Mouse (Mus musculus) heart, embryonic 14.5 days (tissue): ENCODE measurements around the gene Selenoi. TPM values are rescaled to one million over a fixed set of nuclear protein-coding genes. Genes with fewer than 3 reads are reported as not detected.
"Not testable (repeated sequence)": the region's sequence is repeated elsewhere in the genome, so short reads cannot be mapped to it uniquely, and the experiment has no call there.

ENCODE experiments used
- ATAC-seq: fragments of 200-750 bp; cut with Nextera tagmentation; 2 replicates; pipeline ENCODE4 v1.8.0; 2017; ENCODE audit warnings: low read depth, moderate TSS enrichment; ENCODE audit not compliant: insufficient number of reproducible peaks, insufficient read depth, low FRiP score
- H3K27ac ChIP-seq, 2 experiments: fragments of 200-500 bp in 1 of 2; fragments of 300-500 bp in 1 of 2; sonication (generic) in 1 of 2; replicated peaks in 1 of 2; 2 replicates each; pipeline ENCODE4 v1.5.1; 2012 to 2014; ENCODE audit warnings: low read depth in 2 of 2, low read length in 2 of 2, control low read depth in 1 of 2, mild to moderate bottlenecking in 1 of 2, mixed read lengths in 1 of 2; ENCODE audit not compliant: control insufficient read depth in 1 of 2, insufficient read depth in 1 of 2
- H3K27me3 ChIP-seq: fragments of 300-500 bp; sonication (generic); 2 replicates; pipeline ENCODE4 v1.6.1; 2014; ENCODE audit warnings: mild to moderate bottlenecking, low read length, control low read depth; ENCODE audit not compliant: control insufficient read depth, insufficient read depth
- H3K36me3 ChIP-seq: fragments of 300-500 bp; sonication (generic); 2 replicates; pipeline ENCODE4 v1.6.1; 2014; ENCODE audit warnings: mild to moderate bottlenecking, control low read depth, low read length, mixed read lengths; ENCODE audit not compliant: control insufficient read depth, insufficient read depth
- H3K4me1 ChIP-seq, 2 experiments: fragments of 200-500 bp in 1 of 2; fragments of 300-500 bp in 1 of 2; sonication (generic) in 1 of 2; 2 replicates each; pipeline ENCODE4 v1.6.1; 2012 to 2014; ENCODE audit warnings: low read length in 2 of 2, control low read depth in 1 of 2, mixed read lengths in 1 of 2; ENCODE audit not compliant: control insufficient read depth in 2 of 2, insufficient read depth in 2 of 2
- H3K4me2 ChIP-seq: fragments of 300-500 bp; sonication (generic); 2 replicates; pipeline ENCODE4 v1.6.1; 2014; ENCODE audit warnings: mild to moderate bottlenecking, low read length
- H3K4me3 ChIP-seq, 2 experiments: fragments of 200-500 bp in 1 of 2; fragments of 300-500 bp in 1 of 2; sonication (generic) in 1 of 2; 2 replicates each; pipeline ENCODE4 v1.5.1; 2012 to 2014; ENCODE audit warnings: low read length in 2 of 2, mild to moderate bottlenecking in 2 of 2, control low read depth in 1 of 2, low read depth in 1 of 2, moderate library complexity in 1 of 2; ENCODE audit not compliant: control insufficient read depth in 1 of 2, insufficient read depth in 1 of 2
- H3K9ac ChIP-seq: fragments of 300-500 bp; sonication (generic); 2 replicates; pipeline ENCODE4 v1.6.1; 2014; ENCODE audit warnings: mild to moderate bottlenecking, low read length
- H3K9me3 ChIP-seq: fragments of 300-500 bp; sonication (generic); 2 replicates; pipeline ENCODE4 v1.6.1; 2016; ENCODE audit warnings: low read length, control low read depth; ENCODE audit not compliant: control insufficient read depth
- WGBS: fragments of 180-500 bp; shearing (Covaris S2); extraction: QIAGEN DNeasy Blood & Tissue Kit; methylation state at CpG from one replicate; pipeline ENCODE4 v1.1.7; 2014; 5-methylcytosine and 5-hydroxymethylcytosine counted together
- polyA plus RNA-seq: library from polyadenylated mRNA; unstranded; fragments of >200 nt; fragmentation: Nextera tagmentation; extraction: Ambion mirVana; gene quantifications from 2 replicates; pipeline ENCODE4 v1.2.1, GENCODE M21; 2014

Gene Selenoi
- polyA plus RNA-seq, 1 experiment from 2014 or later = 18.1 TPM

GRCm38 (mm10) chr5:30203216-30203885 is 29.0 kb upstream of the Selenoi start:
- WGBS = 67% methylated on average over 10 of the region's 10 CpGs
- H3K4me3 ChIP-seq = no peak overlapping the region
- no peaks in the 10 kb centered on the region for H3K9me3 ChIP-seq
- H3K9ac ChIP-seq = no peak overlapping the region
- H3K4me1 ChIP-seq = no peaks in the 10 kb centered on the region; a peak in 1 of 4 replicates
- H3K27ac ChIP-seq = no peak overlapping the region
- no peak for ATAC-seq
- no peaks in the 10 kb centered on the region for H3K27me3 ChIP-seq
- H3K4me2 ChIP-seq = no peak overlapping the region
- no peaks in the 10 kb centered on the region for H3K36me3 ChIP-seq

GRCm38 (mm10) chr5:30204441-30204840 is 27.9 kb upstream of the Selenoi start:
- no peak for ATAC-seq
- no peaks in the 10 kb centered on the region for H3K36me3 ChIP-seq

GRCm38 (mm10) chr5:30205034-30205433 is 27.3 kb upstream of the Selenoi start:
- ATAC-seq = no peak
- Histone ChIP-seq H3K4me3 (no peak overlapping the region), H3K27me3 (no peaks in the 10 kb centered on the region), H3K9me3 (no peaks in the 10 kb centered on the region), H3K9ac (no peak overlapping the region), H3K4me1 (peaks cover 2 to 8% of the 10 kb centered on the region in 2 experiments), H3K27ac (no peak overlapping the region), H3K36me3 (no peaks in the 10 kb centered on the region), H3K4me2 (no peak overlapping the region)
- 62% methylated on average over 3 of the region's 3 CpGs for WGBS

More at GRCm38 (mm10) chr5:30204441-30204840, 27.9 kb upstream of the Selenoi start:
- Histone ChIP-seq H3K4me3 (no peak overlapping the region), H3K9me3 (no peaks in the 10 kb centered on the region), H3K4me2 (no peak overlapping the region), H3K9ac (no peak overlapping the region), H3K27ac (no peak overlapping the region), H3K27me3 (no peaks in the 10 kb centered on the region), H3K4me1 (peaks cover 0 to 6% of the 10 kb centered on the region in 2 experiments; a peak in 3 of 4 replicates)
- 70% methylated on average over 1 of the region's 1 CpGs for WGBS

GRCm38 (mm10) chr5:30205493-30205892 is 26.9 kb upstream of the Selenoi start, which contains the start of gene Adgrf3:
Gene Adgrf3 (minus strand): TSS chr5:30205722.
- Histone ChIP-seq H3K4me1 (peaks cover 2 to 8% of the 10 kb centered on the region in 2 experiments), H3K4me3 (no peak within 1 kb of the TSS), H3K36me3 (no peaks in the 10 kb centered on the region), H3K9me3 (no peaks in the 10 kb centered on the region), H3K9ac (no peak within 1 kb of the TSS), H3K27me3 (no peaks in the 10 kb centered on the region), H3K4me2 (no peak within 1 kb of the TSS), H3K27ac (no peak within 1 kb of the TSS)
- WGBS = 33% methylated on average over 5 of the region's 5 CpGs
- no peak for ATAC-seq

GRCm38 (mm10) chr5:30207276-30207675 is 25.1 kb upstream of the Selenoi start:
- WGBS = 65% methylated on average over 6 of the region's 6 CpGs
- Histone ChIP-seq H3K4me3 (no peak overlapping the region), H3K9ac (no peak overlapping the region), H3K4me2 (no peak overlapping the region), H3K27me3 (no peaks in the 10 kb centered on the region), H3K4me1 (peaks cover 2 to 8% of the 10 kb centered on the region in 2 experiments), H3K27ac (no peak overlapping the region), H3K36me3 (no peaks in the 10 kb centered on the region), H3K9me3 (no peaks in the 10 kb centered on the region)
- ATAC-seq = no peak

- H3K9ac ChIP-seq, H3K4me2 ChIP-seq, ATAC-seq, H3K4me1 ChIP-seq, H3K27me3 ChIP-seq, H3K9me3 ChIP-seq, H3K27ac ChIP-seq, H3K36me3 ChIP-seq, H3K4me3 ChIP-seq: not testable (repeated sequence)
- 88% methylated on average over 5 of the region's 5 CpGs for WGBS
Observed at GRCm38 (mm10) chr5:30210758-30211157, 21.6 kb upstream of the Selenoi start.

- H3K27me3 ChIP-seq = no peaks in the 10 kb centered on the region; the same call in 1 of the 2 replicates
- ATAC-seq = no peak
- H3K9ac ChIP-seq = no peak overlapping the region
- H3K4me3 ChIP-seq = no peak overlapping the region
- WGBS = 6% methylated on average over 4 of the region's 4 CpGs
- no peak overlapping the region for H3K27ac ChIP-seq
- H3K4me1 ChIP-seq = peaks cover 0 to 1% of the 10 kb centered on the region in 2 experiments; a peak in 1 of 4 replicates
- no peaks in the 10 kb centered on the region for H3K9me3 ChIP-seq
- H3K36me3 ChIP-seq = no peaks in the 10 kb centered on the region
- H3K4me2 ChIP-seq = no peak overlapping the region
Observed at GRCm38 (mm10) chr5:30214889-30215288, 17.5 kb upstream of the Selenoi start.

- Histone ChIP-seq H3K27me3 (no peaks in the 10 kb centered on the region; the same call in 1 of the 2 replicates), H3K27ac (no peak overlapping the region), H3K36me3 (no peaks in the 10 kb centered on the region), H3K9me3 (no peaks in the 10 kb centered on the region), H3K4me2 (no peak overlapping the region), H3K4me1 (no peaks in the 10 kb centered on the region), H3K4me3 (no peak overlapping the region), H3K9ac (no peak overlapping the region)
- WGBS = 75% methylated on average over 5 of the region's 5 CpGs
- no peak for ATAC-seq
Observed at GRCm38 (mm10) chr5:30215970-30216369, 16.4 kb upstream of the Selenoi start.
